Mouse (Mus musculus): Measurements from ENCODE around the gene Dnajc16. TPM values are rescaled to one million over a fixed set of nuclear protein-coding genes. Genes with fewer than 3 reads are reported as not detected.

The Dnajc16 gene
- total RNA-seq, 1 experiment: 12.1 TPM

GRCm38 (mm10) chr4:141763476-141763875 lies 27.3 kb downstream of the Dnajc16 start:
- H3K36me3 ChIP-seq (ENCODE audit: control insufficient read depth, insufficient read depth, low read length, poor library complexity, severe bottlenecking): peaks cover 21% of the 10 kb centered on the region

GRCm38 (mm10) chr4:141762102-141762598 lies 28.6 kb downstream of the Dnajc16 start:
- no peak overlapping the region for H3K9ac ChIP-seq (ENCODE audit: insufficient read depth, low read depth, low read length, poor library complexity, severe bottlenecking)
- in situ Hi-C loops (cut with MboI; ENCODE audit: low sequenced_read_pairs in 2 of 2, unreplicated experiment in 2 of 2): no loop called here
- H3K9me3 ChIP-seq (ENCODE audit: control insufficient read depth, insufficient read depth, low read depth, low read length): no peaks in the 10 kb centered on the region
- H3K36me3 ChIP-seq (ENCODE audit: control insufficient read depth, insufficient read depth, low read length, poor library complexity, severe bottlenecking): peaks cover 21% of the 10 kb centered on the region
- DNase-seq (ENCODE audit: low read depth, low spot score): no peak
- TF ChIP-seq HCFC1 (IDR thresholded peaks at IDR 0.05; ENCODE audit: borderline replicate concordance, insufficient read depth, low read length) (no peak), CHD2 (IDR thresholded peaks at IDR 0.05; ENCODE audit: low read depth, low read length) (no peak), MAFK (IDR thresholded peaks at IDR 0.05; ENCODE audit: insufficient read depth, low read depth, low read length) (no peak), ZNF384 (IDR thresholded peaks at IDR 0.05; ENCODE audit: low read depth, low read length) (no peak), ZC3H11A (IDR thresholded peaks at IDR 0.05; ENCODE audit: borderline replicate concordance, low read depth, low read length) (no peak)
- no peak overlapping the region for H3K27ac ChIP-seq (ENCODE audit: insufficient read depth, low read depth, low read length, poor library complexity, severe bottlenecking)
- H3K4me3 ChIP-seq (ENCODE audit: insufficient read depth in 1 of 2, low read depth in 1 of 2, low read length in 2 of 2, poor library complexity in 1 of 2, severe bottlenecking in 1 of 2): no peak overlapping the region
- H3K4me1 ChIP-seq (ENCODE audit: control insufficient read depth in 2 of 2, insufficient read depth in 2 of 2, low read length in 2 of 2, poor library complexity in 1 of 2): peaks cover 0 to 3% of the 10 kb centered on the region in 2 experiments; a peak in 1 of 4 replicates

More at GRCm38 (mm10) chr4:141763476-141763875, 27.3 kb downstream of the Dnajc16 start:
- in situ Hi-C loops (cut with MboI; ENCODE audit: low sequenced_read_pairs in 2 of 2, unreplicated experiment in 2 of 2): no loop called here
- H3K4me1 ChIP-seq (ENCODE audit: control insufficient read depth in 2 of 2, insufficient read depth in 2 of 2, low read length in 2 of 2, poor library complexity in 1 of 2): peaks cover 0 to 5% of the 10 kb centered on the region in 2 experiments; a peak in 2 of 4 replicates
- TF ChIP-seq CHD2 (IDR thresholded peaks at IDR 0.05; ENCODE audit: low read depth, low read length): no peak
- no peak for TF ChIP-seq MAFK (IDR thresholded peaks at IDR 0.05; ENCODE audit: insufficient read depth, low read depth, low read length)
- no peak for TF ChIP-seq HCFC1 (IDR thresholded peaks at IDR 0.05; ENCODE audit: borderline replicate concordance, insufficient read depth, low read length)
- TF ChIP-seq ZC3H11A (IDR thresholded peaks at IDR 0.05; ENCODE audit: borderline replicate concordance, low read depth, low read length): no peak
- no peak overlapping the region for H3K27ac ChIP-seq (ENCODE audit: insufficient read depth, low read depth, low read length, poor library complexity, severe bottlenecking)
- DNase-seq (ENCODE audit: low read depth, low spot score): no peak
- H3K4me3 ChIP-seq (ENCODE audit: insufficient read depth in 1 of 2, low read depth in 1 of 2, low read length in 2 of 2, poor library complexity in 1 of 2, severe bottlenecking in 1 of 2): no peak overlapping the region
- no peak overlapping the region for H3K9ac ChIP-seq (ENCODE audit: insufficient read depth, low read depth, low read length, poor library complexity, severe bottlenecking)
- H3K9me3 ChIP-seq (ENCODE audit: control insufficient read depth, insufficient read depth, low read depth, low read length): no peaks in the 10 kb centered on the region

- H3K9me3 ChIP-seq (ENCODE audit: control insufficient read depth, insufficient read depth, low read depth, low read length): no peaks in the 10 kb centered on the region
- no peak overlapping the region for H3K9ac ChIP-seq (ENCODE audit: insufficient read depth, low read depth, low read length, poor library complexity, severe bottlenecking)
- H3K4me3 ChIP-seq (ENCODE audit: insufficient read depth in 1 of 2, low read depth in 1 of 2, low read length in 2 of 2, poor library complexity in 1 of 2, severe bottlenecking in 1 of 2): no peak overlapping the region
- H3K27ac ChIP-seq (ENCODE audit: insufficient read depth, low read depth, low read length, poor library complexity, severe bottlenecking): no peak overlapping the region
- TF ChIP-seq MAFK (IDR thresholded peaks at IDR 0.05; ENCODE audit: insufficient read depth, low read depth, low read length): no peak
- no peak for TF ChIP-seq CHD2 (IDR thresholded peaks at IDR 0.05; ENCODE audit: low read depth, low read length)
- no peak for TF ChIP-seq ZNF384 (IDR thresholded peaks at IDR 0.05; ENCODE audit: low read depth, low read length)
- no peak for TF ChIP-seq HCFC1 (IDR thresholded peaks at IDR 0.05; ENCODE audit: borderline replicate concordance, insufficient read depth, low read length)
- no peak for TF ChIP-seq ZC3H11A (IDR thresholded peaks at IDR 0.05; ENCODE audit: borderline replicate concordance, low read depth, low read length)
- H3K36me3 ChIP-seq (ENCODE audit: control insufficient read depth, insufficient read depth, low read length, poor library complexity, severe bottlenecking): peaks cover 18% of the 10 kb centered on the region
- DNase-seq (ENCODE audit: low read depth, low spot score): no peak
- H3K4me1 ChIP-seq (ENCODE audit: control insufficient read depth in 2 of 2, insufficient read depth in 2 of 2, low read length in 2 of 2, poor library complexity in 1 of 2): no peaks in the 10 kb centered on the region
- in situ Hi-C loops (cut with MboI; ENCODE audit: low sequenced_read_pairs in 2 of 2, unreplicated experiment in 2 of 2): no loop called here
Measured at GRCm38 (mm10) chr4:141760942-141761341, 29.8 kb downstream of the Dnajc16 start.

- TF ChIP-seq ZC3H11A (IDR thresholded peaks at IDR 0.05; ENCODE audit: borderline replicate concordance, low read depth, low read length) (no peak), ZNF384 (IDR thresholded peaks at IDR 0.05; ENCODE audit: low read depth, low read length) (no peak), MAFK (IDR thresholded peaks at IDR 0.05; ENCODE audit: insufficient read depth, low read depth, low read length) (no peak), CHD2 (IDR thresholded peaks at IDR 0.05; ENCODE audit: low read depth, low read length) (no peak)
Measured at GRCm38 (mm10) chr4:141758874-141759542, 31.7 kb downstream of the Dnajc16 start.

More at GRCm38 (mm10) chr4:141758874-141759542, 31.7 kb downstream of the Dnajc16 start:
- DNase-seq (ENCODE audit: low read depth, low spot score): no peak
- Histone ChIP-seq H3K4me1 (ENCODE audit: control insufficient read depth in 2 of 2, insufficient read depth in 2 of 2, low read length in 2 of 2, poor library complexity in 1 of 2) (no peaks in the 10 kb centered on the region), H3K36me3 (ENCODE audit: control insufficient read depth, insufficient read depth, low read length, poor library complexity, severe bottlenecking) (peaks cover 12% of the 10 kb centered on the region), H3K9me3 (ENCODE audit: control insufficient read depth, insufficient read depth, low read depth, low read length) (no peaks in the 10 kb centered on the region), H3K27ac (ENCODE audit: insufficient read depth, low read depth, low read length, poor library complexity, severe bottlenecking) (no peak overlapping the region), H3K4me3 (ENCODE audit: insufficient read depth in 1 of 2, low read depth in 1 of 2, low read length in 2 of 2, poor library complexity in 1 of 2, severe bottlenecking in 1 of 2) (no peak overlapping the region), H3K9ac (ENCODE audit: insufficient read depth, low read depth, low read length, poor library complexity, severe bottlenecking) (no peak overlapping the region)
- in situ Hi-C loops (cut with MboI; ENCODE audit: low sequenced_read_pairs in 2 of 2, unreplicated experiment in 2 of 2): no loop called here

All from ES-E14 (cell line).